Mouse (Mus musculus): ENCODE measurements around the gene Numbl. TPM values are rescaled to one million over a fixed set of nuclear protein-coding genes. Genes with fewer than 3 reads are reported as not detected.

The Numbl gene
- total RNA-seq, 2 experiments from 2014 or later, result 5.7 to 6.1 TPM

- intact Hi-C loops (cut with DNase I), result no loop called here
- no peak for DNase-seq
Measured at GRCm38 (mm10) chr7:27319411-27319810, 61.2 kb downstream of the Numbl start.

- intact Hi-C loops (cut with DNase I), result no loop called here
- no peak for DNase-seq
Measured at GRCm38 (mm10) chr7:27322291-27322690, 64.1 kb downstream of the Numbl start.

GRCm38 (mm10) chr7:27323001-27323400, 64.8 kb downstream of the Numbl start:
- DNase-seq, result no peak
- intact Hi-C loops (cut with DNase I), result no loop called here

- intact Hi-C loops (cut with DNase I), result no loop called here
- no peak for DNase-seq
Measured at GRCm38 (mm10) chr7:27324161-27324560, 65.9 kb downstream of the Numbl start.

GRCm38 (mm10) chr7:27324928-27325327, 66.7 kb downstream of the Numbl start:
- DNase-seq, result no peak
- intact Hi-C loops (cut with DNase I), result no loop called here

GRCm38 (mm10) chr7:27325697-27326096, 67.5 kb downstream of the Numbl start:
- intact Hi-C loops (cut with DNase I), result no loop called here
- peak; percentile 78 to 84 for DNase-seq

GRCm38 (mm10) chr7:27326101-27326880, 68.1 kb downstream of the Numbl start:
- intact Hi-C loops (cut with DNase I), result no loop called here
- peak; percentile 49 to 56 for DNase-seq

- intact Hi-C loops (cut with DNase I), result no loop called here
Measured at GRCm38 (mm10) chr7:27327500-27327899, 69.3 kb downstream of the Numbl start.

GRCm38 (mm10) chr7:27328161-27328560, 69.9 kb downstream of the Numbl start:
- no peak for DNase-seq
- intact Hi-C loops (cut with DNase I), result no loop called here

More at GRCm38 (mm10) chr7:27327500-27327899, 69.3 kb downstream of the Numbl start:
- no peak for DNase-seq

GRCm38 (mm10) chr7:27328648-27329047, 70.4 kb downstream of the Numbl start:
- peak; percentile 68 to 73 for DNase-seq
- intact Hi-C loops (cut with DNase I), result loop anchor here (1.0 kb wide), 1 partner anchor 26 kb away; no protein-coding TSS in a partner anchor

GRCm38 (mm10) chr7:27329326-27329947, 71.2 kb downstream of the Numbl start:
- intact Hi-C loops (cut with DNase I), result loop anchor here (1.0 kb wide), 1 partner anchor 27 kb away; no protein-coding TSS in a partner anchor
- DNase-seq, result peak; percentile 86 to 91

- no peak for DNase-seq
- intact Hi-C loops (cut with DNase I), result loop anchor here (1.0 to 10.0 kb wide), 3 partner anchors 28 to 1045 kb away; partner anchors contain the start of genes Plekhg2 and Zfp607b
Measured at GRCm38 (mm10) chr7:27329981-27330380, 71.7 kb downstream of the Numbl start.

- intact Hi-C loops (cut with DNase I), result loop anchor here (10.0 kb wide), 2 partner anchors 354 to 1044 kb away; partner anchors contain the start of genes Plekhg2 and Zfp607b
- DNase-seq, result peak; percentile 93 to 96
Measured at GRCm38 (mm10) chr7:27330709-27331540, 72.7 kb downstream of the Numbl start.

GRCm38 (mm10) chr7:27331541-27331851, 73.3 kb downstream of the Numbl start:
- peak in 1 of 2 experiments; percentile 61 for DNase-seq
- intact Hi-C loops (cut with DNase I), result loop anchor here (10.0 kb wide), 2 partner anchors 353 to 1043 kb away; partner anchors contain the start of genes Plekhg2 and Zfp607b

Other genes starting within 250 kb of the Numbl start
- gene Cyp2a12, start 229.4 kb upstream of the Numbl start, total RNA-seq (2021), result not detected
- gene Cyp2f2, start 138.5 kb upstream of the Numbl start, total RNA-seq (2021), result under 1 TPM; 0.22 to 0.43 TPM
- not detected for gene Cyp2t4, start 104.7 kb upstream of the Numbl start, total RNA-seq (2021)
- 10 to 100 TPM; 59.3 to 61.7 TPM for gene Egln2, start 91.6 kb upstream of the Numbl start, total RNA-seq (2021)
- 10 to 100 TPM; 14.5 to 15.7 TPM for gene Rab4b, start 79.5 kb upstream of the Numbl start, total RNA-seq (2021)
- gene Gm21983, start 77.3 kb upstream of the Numbl start, total RNA-seq (2021), result not detected
- gene Mia, start 77.3 kb upstream of the Numbl start, total RNA-seq (2021), result not detected
- gene BC024978, start 62.7 kb upstream of the Numbl start, total RNA-seq (2021), result 10 to 100 TPM; 16.3 to 16.6 TPM
- 10 to 100 TPM; 35.4 to 41.9 TPM for gene Snrpa, start 62.2 kb upstream of the Numbl start, total RNA-seq (2021)
- gene Itpkc, start 29.8 kb upstream of the Numbl start, total RNA-seq (2021), result 1 to 10 TPM; 5.1 to 5.6 TPM
- 10 to 100 TPM in 1 of 2 experiments, 1 to 10 TPM in 1; 8.8 to 11.2 TPM for gene Coq8b, start 25.4 kb upstream of the Numbl start, total RNA-seq (2021)
- 100 to 1,000 TPM; 207 to 236 TPM for gene Ltbp4, start 79.3 kb downstream of the Numbl start, total RNA-seq (2021)
- gene Shkbp1, start 97.6 kb downstream of the Numbl start, total RNA-seq (2021), result 1 to 10 TPM; 6.5 to 7.5 TPM
- gene Gm20479, start 99.0 kb downstream of the Numbl start, total RNA-seq (2021), result not detected
- under 1 TPM; 0.22 to 0.41 TPM for gene Sptbn4, start 189.3 kb downstream of the Numbl start, total RNA-seq (2021)
- gene Blvrb, start 189.5 kb downstream of the Numbl start, total RNA-seq (2021), result 10 to 100 TPM; 29.9 to 31.8 TPM
- gene Sertad3, start 215.3 kb downstream of the Numbl start, total RNA-seq (2021), result 1 to 10 TPM; 8.3 to 8.4 TPM
- 10 to 100 TPM in 1 of 2 experiments, 1 to 10 TPM in 1; 9.5 to 11.5 TPM for gene Sertad1, start 228.5 kb downstream of the Numbl start, total RNA-seq (2021)
- under 1 TPM; 0.95 to 0.97 TPM for gene Prx, start 240.9 kb downstream of the Numbl start, total RNA-seq (2021)

Measured in heart, postnatal 36 days (tissue).